Mouse (Mus musculus) stomach, postnatal 0 days (tissue): Measurements from ENCODE around the gene Snrnp70.

ENCODE experiments used
- CTCF ChIP-seq: IDR thresholded peaks from 2 replicates; pipeline ENCODE4 v1.5.1; 2016; ENCODE audit warnings: antibody characterized with exemption, low read depth, mild to moderate bottlenecking, moderate library complexity
- EP300 ChIP-seq: optimal IDR thresholded peaks from 2 replicates; pipeline ENCODE3; 2016; ENCODE audit warnings: antibody characterized with exemption

DNA sequence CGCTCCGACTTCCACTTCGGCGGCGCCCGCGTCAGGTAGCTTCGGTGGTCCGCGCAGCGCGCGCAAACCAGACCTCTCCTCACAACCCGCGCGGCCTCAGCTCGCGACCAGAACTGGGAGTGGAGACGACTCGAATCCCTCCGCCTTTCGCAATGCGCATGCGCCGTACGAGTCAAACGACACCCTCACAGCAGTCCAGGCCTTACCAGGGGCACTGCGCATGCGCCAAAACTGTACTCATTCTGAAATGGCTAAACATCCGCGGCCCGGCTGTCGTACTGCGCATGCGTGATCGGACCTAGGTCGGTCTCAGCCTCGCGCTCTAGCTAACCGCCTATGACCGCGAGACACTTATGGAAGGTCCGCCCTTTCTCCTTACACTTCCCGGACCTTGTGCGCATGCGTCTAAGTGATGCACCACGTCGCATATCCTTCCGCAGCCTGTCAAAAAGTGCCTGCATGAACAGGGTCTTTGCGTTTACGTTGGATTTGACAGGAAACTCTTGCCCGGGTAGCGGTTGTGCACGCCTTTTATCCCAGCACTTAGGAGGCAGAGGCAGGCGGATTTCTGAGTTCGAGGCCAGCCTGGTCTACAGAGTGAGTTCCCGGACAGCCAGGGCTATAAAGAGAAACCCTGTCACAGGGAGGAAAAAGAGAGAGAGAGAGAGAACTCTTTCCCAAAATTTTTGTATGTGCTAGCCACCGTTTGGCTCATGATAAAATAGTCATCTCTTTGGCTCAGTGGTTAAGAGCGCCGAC, at the start of gene Snrnp70:
- TF ChIP-seq EP300, result no peak
- no peak for TF ChIP-seq CTCF
